Mouse (Mus musculus) CH12.LX (cell line): Measurements from ENCODE around the gene Rap1b. TPM values are rescaled to one million over a fixed set of nuclear protein-coding genes. Genes with fewer than 3 reads are reported as not detected.

Source experiments
- DNase-seq: peaks from one replicate; pipeline ENCODE4 v3.0.0-alpha.2; 2013; ENCODE audit errors: extremely low read depth
- H3K27ac ChIP-seq: 2 replicates; pipeline ENCODE4 v1.5.1; 2012; ENCODE audit warnings: low read depth, mild to moderate bottlenecking, control low read depth, moderate library complexity; ENCODE audit not compliant: insufficient read depth
- H3K27me3 ChIP-seq: replicated peaks from 2 replicates; pipeline ENCODE3; 2012; ENCODE audit warnings: inconsistent platforms
- H3K36me3 ChIP-seq, 2 experiments: replicated peaks in 1 of 2; 2 replicates each; pipeline versions ENCODE3 to v1.6.1; 2012; ENCODE audit warnings: inconsistent platforms in 1 of 2, low read length in 1 of 2, mild to moderate bottlenecking in 1 of 2, mixed read lengths in 1 of 2, moderate library complexity in 1 of 2; ENCODE audit not compliant: control insufficient read depth in 1 of 2, insufficient read depth in 1 of 2
- H3K4me1 ChIP-seq, 2 experiments: 2 replicates each; pipeline ENCODE4 v1.6.1; 2012; ENCODE audit warnings: inconsistent platforms in 1 of 2, moderate library complexity in 1 of 2; ENCODE audit not compliant: insufficient read depth in 2 of 2, control insufficient read depth in 1 of 2
- H3K4me2 ChIP-seq: 2 replicates; pipeline ENCODE4 v1.6.1; 2012; ENCODE audit warnings: low read depth, mild to moderate bottlenecking, control low read depth; ENCODE audit not compliant: poor library complexity, insufficient read depth, severe bottlenecking
- H3K4me3 ChIP-seq, 3 experiments: fragments of 150-350 bp in 1 of 3; sonication (generic) in 1 of 3; replicated peaks in 1 of 3; 2 replicates each; pipeline versions ENCODE3 to v1.5.1; 2011 to 2012; ENCODE audit warnings: low read depth in 2 of 3, low read length in 2 of 3, mild to moderate bottlenecking in 2 of 3, moderate library complexity in 2 of 3, control low read depth in 1 of 3, improper control_type of control experiment in 1 of 3, inconsistent platforms in 1 of 3, mixed read lengths in 1 of 3; ENCODE audit not compliant: poor library complexity in 1 of 3
- H3K79me2 ChIP-seq: replicated peaks from 2 replicates; pipeline ENCODE4 v1.6.1; 2012; ENCODE audit warnings: mild to moderate bottlenecking, moderate library complexity; ENCODE audit not compliant: control insufficient read depth, poor library complexity, insufficient read depth, severe bottlenecking; ENCODE audit errors: extremely low read depth
- H3K9ac ChIP-seq: 2 replicates; pipeline ENCODE4 v1.6.1; 2012; ENCODE audit warnings: low read depth, mild to moderate bottlenecking, control low read depth, moderate library complexity; ENCODE audit not compliant: insufficient read depth
- H3K9me3 ChIP-seq: replicated peaks from 2 replicates; pipeline ENCODE3; 2012; ENCODE audit warnings: low read length, inconsistent platforms, mixed read lengths
- CHD1 ChIP-seq: IDR thresholded peaks from 2 replicates; pipeline ENCODE4 v1.6.1; 2012; ENCODE audit warnings: low read depth, low read length, improper control_type of control experiment, inconsistent platforms
- CHD2 ChIP-seq: IDR thresholded peaks from 2 replicates; pipeline ENCODE4 v1.6.1; 2011; ENCODE audit warnings: low read length, improper control_type of control experiment
- E2F4 ChIP-seq: IDR thresholded peaks from 2 replicates; pipeline ENCODE4 v1.6.1; 2011; ENCODE audit warnings: low read depth, low read length, improper control_type of control experiment; ENCODE audit not compliant: insufficient replicate concordance
- GABPA ChIP-seq: IDR thresholded peaks from 2 replicates; pipeline ENCODE4 v1.6.1; 2012; ENCODE audit warnings: low read depth, low read length, improper control_type of control experiment, inconsistent platforms; ENCODE audit not compliant: insufficient replicate concordance
- JUN ChIP-seq: IDR thresholded peaks from 2 replicates; pipeline ENCODE4 v1.6.1; 2011; ENCODE audit warnings: low read depth, mild to moderate bottlenecking, low read length, improper control_type of control experiment, moderate library complexity; ENCODE audit not compliant: insufficient read depth
- MEF2A ChIP-seq: IDR thresholded peaks from 2 replicates; pipeline ENCODE4 v1.6.1; 2014; ENCODE audit warnings: low read depth, mild to moderate bottlenecking, inconsistent platforms, low read length, improper control_type of control experiment, borderline replicate concordance
- NRF1 ChIP-seq: IDR thresholded peaks from 2 replicates; pipeline ENCODE4 v1.6.1; 2014; ENCODE audit warnings: low read depth, mild to moderate bottlenecking, inconsistent platforms, low read length, improper control_type of control experiment, moderate library complexity
- POLR2A ChIP-seq: IDR thresholded peaks from 2 replicates; pipeline ENCODE4 v1.6.1; 2011; ENCODE audit warnings: low read depth, mild to moderate bottlenecking, improper control_type of control experiment, low read length
- POLR2AphosphoS2 ChIP-seq: IDR thresholded peaks from 2 replicates; pipeline ENCODE4 v1.6.1; 2011; ENCODE audit warnings: low read depth, low read length, improper control_type of control experiment
- RCOR1 ChIP-seq: conservative IDR thresholded peaks from 2 replicates; pipeline ENCODE4 v1.6.1; 2012; ENCODE audit warnings: low read depth, mild to moderate bottlenecking, inconsistent platforms, low read length, improper control_type of control experiment
- SIN3A ChIP-seq: IDR thresholded peaks from 2 replicates; pipeline ENCODE4 v1.6.1; 2012; ENCODE audit warnings: low read length, improper control_type of control experiment, inconsistent platforms
- SMC3 ChIP-seq: IDR thresholded peaks from 2 replicates; pipeline ENCODE4 v1.6.1; 2011; ENCODE audit warnings: low read depth, low read length, improper control_type of control experiment
- TBP ChIP-seq: conservative IDR thresholded peaks from 2 replicates; pipeline ENCODE4 v1.6.1; 2011; ENCODE audit warnings: low read depth, low read length, improper control_type of control experiment
- UBTF ChIP-seq: IDR thresholded peaks from 2 replicates; pipeline ENCODE4 v1.6.1; 2012; ENCODE audit warnings: low read depth, mild to moderate bottlenecking, inconsistent platforms, low read length, improper control_type of control experiment, moderate library complexity
- USF1 ChIP-seq: IDR thresholded peaks from 2 replicates; pipeline ENCODE4 v1.6.1; 2014; ENCODE audit warnings: low read depth, mild to moderate bottlenecking, inconsistent platforms, low read length, improper control_type of control experiment
- USF2 ChIP-seq: conservative IDR thresholded peaks from 2 replicates; pipeline ENCODE4 v1.6.1; 2011; ENCODE audit warnings: low read depth, low read length, improper control_type of control experiment
- ZC3H11A ChIP-seq: IDR thresholded peaks from 2 replicates; pipeline ENCODE4 v1.6.1; 2012; ENCODE audit warnings: low read depth, mild to moderate bottlenecking, inconsistent platforms, low read length, improper control_type of control experiment
- ZMIZ1 ChIP-seq: IDR thresholded peaks from 2 replicates; pipeline ENCODE4 v1.6.1; 2012; ENCODE audit warnings: low read depth, mild to moderate bottlenecking, inconsistent platforms, low read length, improper control_type of control experiment
- ZNF384 ChIP-seq: IDR thresholded peaks from 2 replicates; pipeline ENCODE4 v1.6.1; 2012; ENCODE audit warnings: low read depth, low read length, improper control_type of control experiment, inconsistent platforms
- dilution Hi-C: fragments of 300-500 bp; cut with MboI; formaldehyde crosslinking; loops from 2 replicates; pipeline ENCODE4 v1.14.3; 2020; ENCODE audit warnings: low sequenced_read_pairs; ENCODE audit not compliant: extremely low pct_unique_long_range_greater_than_20kb, extremely low pct_ligation_motif_present
- in situ Hi-C: fragments of 300-500 bp; cut with MboI; formaldehyde crosslinking; loops from 3 replicates; pipeline ENCODE4 v1.14.3; 2019; ENCODE audit warnings: low sequenced_read_pairs, low pct_ligation_motif_present, low pct_unique_long_range_greater_than_20kb, mixed read lengths
- polyA plus RNA-seq: library from polyadenylated mRNA; unstranded; fragments of >175 nt; gene quantifications from 2 replicates; pipeline ENCODE4 v1.2.1, GENCODE M21; 2012; ENCODE audit warnings: low read depth; ENCODE audit not compliant: insufficient read length
- total RNA-seq, 2 experiments: library from RNA; depleted of rRNA; stranded (reverse); fragments of 300-350 nt in 1 of 2; fragments of >200 nt in 1 of 2; gene quantifications; 2 replicates each; pipeline ENCODE4 v1.2.3; 2012 to 2014

Rap1b gene
- total and polyA plus RNA-seq, 3 experiments, result 37.0 to 214 (median 205) TPM

DNA sequence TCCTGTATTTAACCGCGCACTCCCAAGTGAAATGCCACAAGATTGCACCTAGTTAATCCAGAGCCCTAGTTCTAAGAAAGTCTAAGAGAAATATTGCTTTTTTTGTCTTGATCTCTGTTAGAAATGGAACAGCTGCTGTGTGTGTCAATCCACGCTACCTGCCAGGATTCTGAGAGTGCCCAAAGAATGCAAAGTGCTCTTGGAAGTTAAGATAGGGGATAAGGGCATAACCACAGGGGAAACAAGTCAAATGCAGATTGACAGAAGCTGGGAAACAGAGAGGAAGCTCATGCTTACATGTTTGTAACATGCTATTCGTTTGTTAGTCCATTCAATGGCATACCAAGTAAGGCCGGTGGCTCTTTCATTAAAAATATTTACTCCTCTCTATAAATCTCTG, 38.9 kb upstream of the Rap1b start:
- H3K79me2 ChIP-seq, result no peaks in the 10 kb centered on the region
- H3K4me3 ChIP-seq, result no peak overlapping the region
- no peak for DNase-seq
- no peak overlapping the region for H3K4me2 ChIP-seq
- no peak overlapping the region for H3K9ac ChIP-seq
- H3K9me3 ChIP-seq, result no peaks in the 10 kb centered on the region
- no peaks in the 10 kb centered on the region for H3K27me3 ChIP-seq
- H3K36me3 ChIP-seq, result no peaks in the 10 kb centered on the region
- no peak for TF ChIP-seq POLR2AphosphoS2
- no peak for TF ChIP-seq ZMIZ1
- no peak for TF ChIP-seq CHD1
- TF ChIP-seq SMC3, result no peak
- no peak for TF ChIP-seq USF2
- no peak for TF ChIP-seq TBP
- TF ChIP-seq MEF2A, result no peak
- TF ChIP-seq JUN, result no peak
- TF ChIP-seq UBTF, result no peak
- TF ChIP-seq RCOR1, result no peak
- no peak for TF ChIP-seq ZC3H11A
- TF ChIP-seq NRF1, result no peak
- no peak for TF ChIP-seq E2F4
- TF ChIP-seq CHD2, result no peak
- TF ChIP-seq SIN3A, result no peak
- in situ Hi-C loops (no loop called here), dilution Hi-C loops (no loop called here)
- no peak overlapping the region for H3K27ac ChIP-seq
- H3K4me1 ChIP-seq, result no peaks in the 10 kb centered on the region

DNA sequence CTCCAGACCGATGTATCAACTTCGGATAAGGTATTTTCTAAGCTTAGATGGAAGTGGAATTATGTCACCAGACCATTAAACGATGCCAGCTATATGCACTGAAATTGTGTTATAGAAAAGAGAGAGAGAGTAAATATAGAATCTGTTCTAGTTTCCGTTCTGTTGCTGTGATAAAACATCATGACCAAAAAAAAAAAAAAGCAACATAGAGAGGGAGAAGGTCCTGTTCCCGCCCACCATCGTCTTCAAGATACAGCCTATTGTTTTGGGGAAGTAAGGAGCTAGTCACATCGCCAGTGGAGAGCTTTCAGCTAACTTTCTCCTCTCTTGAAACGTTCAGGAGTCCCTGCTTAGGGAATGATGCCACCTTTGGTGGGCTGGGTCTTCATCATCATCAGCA, 37.6 kb upstream of the Rap1b start:
- DNase-seq, result no peak
- Histone ChIP-seq H3K27ac (no peak overlapping the region), H3K4me2 (no peak overlapping the region), H3K36me3 (no peaks in the 10 kb centered on the region), H3K4me1 (no peaks in the 10 kb centered on the region), H3K27me3 (no peaks in the 10 kb centered on the region), H3K9me3 (no peaks in the 10 kb centered on the region), H3K79me2 (no peaks in the 10 kb centered on the region), H3K4me3 (no peak overlapping the region), H3K9ac (no peak overlapping the region)
- no peak for TF ChIP-seq POLR2A
- no peak for TF ChIP-seq GABPA
- TF ChIP-seq ZNF384, result no peak
- TF ChIP-seq USF1, result no peak
- TF ChIP-seq JUN, result no peak
- no peak for TF ChIP-seq E2F4
- dilution Hi-C loops (no loop called here), in situ Hi-C loops (no loop called here)
